Comparison of ENCODE assay signal across 8 mouse cellular contexts in the genomic region with DNA sequence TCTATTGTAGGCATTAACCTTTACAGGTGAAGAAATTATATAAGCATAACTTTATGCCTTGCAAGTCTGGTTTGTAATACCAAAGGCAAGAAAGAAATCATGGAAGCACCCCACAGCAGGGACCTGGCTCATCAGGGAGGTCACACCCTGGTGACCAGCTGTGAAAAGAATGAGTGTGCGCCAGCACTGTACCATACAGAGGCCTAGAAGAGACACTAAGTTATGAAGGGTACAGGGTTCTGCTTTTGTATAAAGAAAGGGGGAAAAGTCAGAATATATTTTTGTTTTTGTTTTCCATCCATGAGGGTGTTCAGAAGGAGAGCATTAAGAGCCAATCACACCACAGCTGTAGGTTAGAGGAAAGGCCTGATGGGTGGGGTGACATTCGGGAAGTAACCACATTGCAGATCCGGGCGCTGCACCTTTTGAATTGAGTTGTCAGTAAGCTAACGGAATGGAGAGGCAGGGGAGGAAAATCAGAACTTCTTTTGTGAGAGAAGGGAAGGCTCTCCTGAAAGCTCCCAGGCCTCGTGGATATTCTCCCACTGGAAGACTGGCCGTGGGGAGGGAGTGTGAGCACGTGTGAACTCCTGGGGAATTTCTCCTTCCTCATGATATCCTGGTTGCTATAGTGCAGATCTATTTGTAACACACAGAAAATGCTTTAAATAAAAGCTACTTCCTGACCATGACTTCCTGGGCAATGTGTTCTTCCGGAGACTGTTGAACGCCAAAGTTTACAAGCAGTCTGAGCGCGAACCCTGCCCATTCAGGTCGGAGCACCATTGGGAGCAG.
DNase-seq lines count a peak whose midpoint lies in the region; ATAC-seq lines count a peak whose summit lies in the region.

No protein-coding gene starts in this region.

- no peaks in the 10 kb centered on the region for H3K36me3 ChIP-seq in kidney, embryonic 14.5 days (ENCODE audit: control insufficient read depth, insufficient read depth, low read length)

- H3K4me2 ChIP-seq in kidney, embryonic 14.5 days (replicated peaks; ENCODE audit: low read depth, low read length) = no peak overlapping the region

- peaks cover 15% of the 10 kb centered on the region; the same call in 1 of the 2 replicates for H3K4me1 ChIP-seq in kidney, embryonic 14.5 days (ENCODE audit: control insufficient read depth, insufficient read depth, low read length)

- DNase-seq in kidney, adult 9 months = peak; percentile 25
- DNase-seq in c-Kit-positive CD71-positive TER-119-positive erythroid progenitor cells, embryonic 14.5 days (ENCODE audit: low spot score) = peak; percentile 30
- peak; percentile 15 to 39 for DNase-seq in kidney, postnatal 36 days
- peak; percentile 45 to 50 for DNase-seq in spleen, postnatal 36 days (ENCODE audit: low spot score in 2 of 2)
- no peak for DNase-seq in adrenal gland, postnatal 25 days
- DNase-seq in right cerebral cortex, postnatal 25 days = no peak
- no peak for DNase-seq in cerebellum, postnatal 36 days

- H3K9me3 ChIP-seq in kidney, embryonic 14.5 days (ENCODE audit: control insufficient read depth, low read length) = no peaks in the 10 kb centered on the region

- no peak for ATAC-seq in kidney, embryonic 14.5 days (ENCODE audit: low FRiP score, low TSS enrichment)

- 76% methylated on average over 13 of the region's 13 CpGs for WGBS in kidney, embryonic 14.5 days

- no peak overlapping the region; the same call in 1 of the 2 replicates for H3K27ac ChIP-seq in kidney, embryonic 14.5 days (ENCODE audit: low read depth, low read length)

- no peak overlapping the region for H3K4me3 ChIP-seq in kidney, embryonic 14.5 days (ENCODE audit: low read length)

- no peak overlapping the region for H3K9ac ChIP-seq in kidney, embryonic 14.5 days (ENCODE audit: low read depth, low read length)

- no peaks in the 10 kb centered on the region for H3K27me3 ChIP-seq in kidney, embryonic 14.5 days (ENCODE audit: control insufficient read depth, insufficient read depth, low read length)

Comparison
In these comparisons a context has a peak if more than half of its experiments do, and no peak if none do; other contexts are left out.
1. DNase-seq: peak in kidney, adult 9 months (single experiment), c-Kit-positive CD71-positive TER-119-positive erythroid progenitor cells, embryonic 14.5 days (single experiment), kidney, postnatal 36 days (2 of 2) and spleen, postnatal 36 days (2 of 2); none in adrenal gland, postnatal 25 days (single experiment), right cerebral cortex, postnatal 25 days (single experiment) and cerebellum, postnatal 36 days (0 of 2).